Mouse (Mus musculus) heart, postnatal 25 days (tissue): Measurements from ENCODE around the gene Tmem38b. TPM values are rescaled to one million over a fixed set of nuclear protein-coding genes. Genes with fewer than 3 reads are reported as not detected.

ENCODE experiments used
- DNase-seq: peaks from one replicate; pipeline ENCODE4 v3.0.0; 2022; ENCODE audit warnings: low spot score
- intact Hi-C: fragments of 180-260 bp; cut with DNase I; formaldehyde crosslinking; loops from one replicate; pipeline ENCODE4 v1.15.1; 2025
- total RNA-seq, 2 experiments: library from RNA; stranded (reverse); gene quantifications; 2 replicates each; pipeline ENCODE4 v1.2.3; 2021

Tmem38b gene
- total RNA-seq, 2 experiments from 2014 or later: 18.2 to 19.3 TPM

- intact Hi-C loops: no loop called here
- no peak for DNase-seq
Observed at GRCm38 (mm10) chr4:53827869-53828268, 2.0 kb downstream of the Tmem38b start.

GRCm38 (mm10) chr4:53828914-53829313, 3.1 kb downstream of the Tmem38b start:
- intact Hi-C loops: no loop called here
- no peak for DNase-seq

DNA sequence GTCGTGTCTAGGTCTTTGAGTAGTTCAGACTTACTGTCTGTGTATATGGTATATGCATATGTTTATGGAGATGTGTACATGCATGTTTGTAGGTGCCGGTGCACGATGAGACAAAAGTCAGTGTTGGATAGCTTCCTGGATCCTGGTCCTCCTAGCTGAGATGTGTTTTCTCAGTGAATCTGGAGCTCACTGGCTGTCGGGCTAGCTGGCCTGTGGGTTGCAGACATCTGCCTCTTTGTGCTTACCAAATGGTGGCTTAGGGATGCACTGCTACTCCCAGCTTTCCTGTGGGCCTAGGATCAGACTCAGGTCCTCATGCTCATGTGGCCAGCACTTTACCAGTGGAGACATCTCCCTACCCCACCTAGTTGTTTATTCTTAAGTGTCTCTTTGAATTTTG, 4.2 kb downstream of the Tmem38b start:
- intact Hi-C loops: no loop called here
- DNase-seq: no peak

DNA sequence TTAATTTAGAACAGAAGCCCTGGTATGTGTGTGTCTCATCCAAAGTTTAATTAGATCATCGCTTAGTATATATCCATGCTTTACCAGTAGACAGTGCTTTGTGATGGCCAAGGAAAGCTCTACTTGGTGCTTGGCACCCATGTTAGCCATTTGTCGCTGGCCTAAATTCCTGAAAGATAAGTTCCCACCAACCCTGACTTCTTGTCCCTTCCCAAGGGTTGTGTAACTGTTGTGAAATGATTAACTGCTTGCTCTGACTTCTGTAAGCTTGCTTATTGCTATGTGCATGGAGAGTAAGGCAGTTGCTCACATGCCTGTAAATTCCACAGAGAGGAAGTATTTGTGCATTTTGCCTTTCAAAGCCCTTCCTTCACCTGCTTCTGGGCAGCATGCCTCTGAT, 4.7 kb downstream of the Tmem38b start:
- intact Hi-C loops: no loop called here
- no peak for DNase-seq

GRCm38 (mm10) chr4:53832321-53832720, 6.5 kb downstream of the Tmem38b start:
- intact Hi-C loops: no loop called here
- no peak for DNase-seq

- no peak for DNase-seq
Observed at GRCm38 (mm10) chr4:53836978-53837377, 11.1 kb downstream of the Tmem38b start.

GRCm38 (mm10) chr4:53840158-53840870, 14.5 kb downstream of the Tmem38b start:
- intact Hi-C loops: loop anchor here (10.0 kb wide), 1 partner anchor 236 kb away; no protein-coding TSS in a partner anchor
- no peak for DNase-seq

More at GRCm38 (mm10) chr4:53836978-53837377, 11.1 kb downstream of the Tmem38b start:
- intact Hi-C loops: no loop called here

GRCm38 (mm10) chr4:53843553-53843952, 17.7 kb downstream of the Tmem38b start:
- no peak for DNase-seq
- intact Hi-C loops: loop anchor here (10.0 kb wide), 1 partner anchor 239 kb away; no protein-coding TSS in a partner anchor

- DNase-seq: no peak
- intact Hi-C loops: loop anchor here (2.0 to 10.0 kb wide), 3 partner anchors 66 to 240 kb away; partner anchors contain the start of gene Tal2
Observed at GRCm38 (mm10) chr4:53844835-53845619, 19.2 kb downstream of the Tmem38b start.

- no peak for DNase-seq
- intact Hi-C loops: loop anchor here (2.0 to 10.0 kb wide), 3 partner anchors 67 to 241 kb away; partner anchors contain the start of gene Tal2
Observed at GRCm38 (mm10) chr4:53845656-53846055, 19.8 kb downstream of the Tmem38b start.

- intact Hi-C loops: loop anchor here (10.0 kb wide), 1 partner anchor 242 kb away; no protein-coding TSS in a partner anchor
- DNase-seq: no peak
Observed at GRCm38 (mm10) chr4:53846326-53846725, 20.5 kb downstream of the Tmem38b start.

- DNase-seq: no peak
- intact Hi-C loops: loop anchor here (10.0 kb wide), 1 partner anchor 243 kb away; no protein-coding TSS in a partner anchor
Observed at GRCm38 (mm10) chr4:53847541-53847940, 21.7 kb downstream of the Tmem38b start.

- DNase-seq: no peak
- intact Hi-C loops: loop anchor here (10.0 kb wide), 1 partner anchor 244 kb away; no protein-coding TSS in a partner anchor
Observed at GRCm38 (mm10) chr4:53848308-53848707, 22.5 kb downstream of the Tmem38b start.

DNA sequence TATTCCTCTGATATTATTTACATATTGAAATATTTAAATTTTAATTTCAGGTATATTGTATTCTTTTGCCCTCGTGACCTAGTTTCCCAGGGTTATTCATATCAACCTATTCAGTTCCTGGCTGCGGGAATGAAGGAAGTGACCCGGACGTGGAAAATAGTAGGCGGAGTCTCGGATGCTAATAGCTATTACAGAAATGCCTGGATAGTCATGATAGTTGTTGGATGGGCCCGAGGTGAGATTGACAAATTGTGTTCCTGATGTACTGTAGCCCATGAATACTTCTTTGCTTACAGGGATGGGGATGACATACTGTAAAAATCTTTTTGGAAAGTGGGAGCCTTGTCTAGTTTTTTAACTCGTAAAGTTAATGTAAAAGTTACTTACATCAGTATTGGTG, 23.0 kb downstream of the Tmem38b start:
- no peak for DNase-seq
- intact Hi-C loops: loop anchor here (10.0 kb wide), 1 partner anchor 244 kb away; no protein-coding TSS in a partner anchor

DNA sequence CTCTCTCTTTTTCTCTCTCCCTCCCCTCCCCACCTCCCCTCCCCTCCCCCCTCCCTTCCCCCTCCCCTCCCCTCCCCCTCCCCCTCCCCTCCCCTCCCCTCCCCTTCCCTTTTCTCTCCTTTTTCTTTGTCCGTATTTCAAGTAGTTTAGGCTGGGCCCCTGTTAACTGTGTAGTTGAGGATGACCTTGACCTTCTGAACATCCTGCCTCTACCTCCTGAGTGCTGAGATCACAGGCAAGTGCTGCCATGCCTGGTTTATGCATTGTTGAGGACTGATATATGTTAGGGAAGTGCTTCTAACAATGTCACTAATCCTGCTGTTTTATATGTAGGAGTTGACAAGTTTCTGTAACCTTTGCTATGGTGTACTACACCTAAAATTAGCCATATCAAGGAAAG, 24.0 kb downstream of the Tmem38b start:
- no peak for DNase-seq
- intact Hi-C loops: loop anchor here (10.0 kb wide), 1 partner anchor 245 kb away; no protein-coding TSS in a partner anchor

DNA sequence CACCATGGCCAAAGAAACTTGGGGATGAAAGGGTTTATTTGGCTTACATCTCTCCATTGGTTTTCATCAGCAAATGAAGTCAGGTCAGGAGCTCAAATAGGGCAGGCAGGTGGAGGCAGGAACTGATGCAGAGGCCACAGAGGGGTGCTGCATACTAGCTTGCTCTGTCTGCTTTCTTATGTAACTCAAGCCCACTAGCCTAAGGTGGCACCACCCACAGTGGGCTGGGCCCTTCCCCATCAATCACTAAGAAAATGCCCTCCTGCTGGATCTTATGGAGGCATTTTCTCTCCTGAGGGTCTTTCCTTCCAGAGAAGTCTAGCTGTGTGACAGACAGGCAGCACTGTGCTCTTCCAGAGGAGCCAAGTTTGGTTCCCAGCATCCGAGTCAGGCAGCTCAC, 27.5 kb downstream of the Tmem38b start:
- intact Hi-C loops: no loop called here
- DNase-seq: no peak

- intact Hi-C loops: no loop called here
- DNase-seq: no peak
Observed at GRCm38 (mm10) chr4:53859944-53860343, 34.1 kb downstream of the Tmem38b start.

DNA sequence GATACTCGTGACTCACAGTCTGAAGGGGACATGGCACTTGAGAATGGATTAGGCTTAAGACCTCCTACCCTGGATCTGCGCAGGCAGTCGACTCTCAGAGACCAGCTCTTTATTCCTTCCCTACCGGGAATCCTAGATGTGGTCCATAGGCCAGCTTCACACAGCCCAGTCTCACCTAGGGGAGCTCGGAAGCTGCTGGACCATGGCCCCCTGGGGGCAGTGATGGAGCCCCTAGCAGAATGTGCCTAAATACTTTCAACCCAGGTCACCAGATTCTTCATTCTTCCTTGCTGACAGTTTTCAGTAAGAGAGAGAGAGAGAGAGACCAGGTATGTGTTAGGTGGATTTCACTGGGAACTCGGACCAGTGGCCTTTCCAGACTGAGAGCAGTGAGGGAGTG, 36.3 kb downstream of the Tmem38b start:
- no peak for DNase-seq
- intact Hi-C loops: no loop called here

GRCm38 (mm10) chr4:53864098-53864820, 38.4 kb downstream of the Tmem38b start:
- intact Hi-C loops: no loop called here
- DNase-seq: no peak

DNA sequence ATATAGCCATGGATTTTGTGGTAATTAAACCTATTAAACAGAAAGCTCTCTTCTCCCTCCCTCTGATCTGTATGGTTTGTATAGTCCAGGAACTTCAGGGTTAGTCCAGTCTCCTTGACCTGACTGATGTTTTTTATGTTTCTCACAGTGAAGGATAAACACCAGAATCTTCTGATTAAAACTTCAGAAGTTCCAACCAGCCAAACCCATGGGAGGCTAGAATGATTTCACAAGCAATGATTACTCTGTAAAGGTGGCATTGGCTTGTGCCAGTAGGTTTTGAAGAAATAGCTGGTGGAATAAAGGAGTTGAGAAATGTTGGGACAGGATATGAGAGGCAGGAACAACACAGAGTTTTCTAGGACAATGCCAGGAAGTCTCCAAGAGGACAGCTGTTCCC, 40.6 kb downstream of the Tmem38b start:
- intact Hi-C loops: no loop called here
- no peak for DNase-seq
